Mouse (Mus musculus) neural tube, embryonic 12.5 days (tissue): Measurements from ENCODE around the gene Pla2g4c. TPM values are rescaled to one million over a fixed set of nuclear protein-coding genes. Genes with fewer than 3 reads are reported as not detected.

Experiments used
- polyA plus RNA-seq: library from polyadenylated mRNA; unstranded; fragments of >200 nt; fragmentation: Nextera tagmentation; extraction: Ambion mirVana; gene quantifications from 2 replicates; pipeline ENCODE4 v1.2.1, GENCODE M21; 2016

Gene Pla2g4c
- polyA plus RNA-seq, 1 experiment from 2014 or later, result 0.94 TPM

Other genes with a start within 250 kb of the Pla2g4c start
- gene Vmn1r85, start 229.5 kb upstream of the Pla2g4c start, polyA plus RNA-seq, result not detected in 2 replicates
- gene Vmn1r86, start 204.7 kb upstream of the Pla2g4c start, polyA plus RNA-seq, result not detected in 2 replicates
- not detected in 2 replicates for gene Vmn1r87, start 184.5 kb upstream of the Pla2g4c start, polyA plus RNA-seq
- gene Vmn1r88, start 165.1 kb upstream of the Pla2g4c start, polyA plus RNA-seq, result not detected in 2 replicates
- gene Vmn1r89, start 111.6 kb upstream of the Pla2g4c start, polyA plus RNA-seq, result not detected in 2 replicates
- gene Lig1, start 47.4 kb upstream of the Pla2g4c start, polyA plus RNA-seq, result 68.9 and 71.2 TPM in 2 replicates
- gene Zswim9, start 45.9 kb upstream of the Pla2g4c start, polyA plus RNA-seq, result 12.0 and 17.9 TPM in 2 replicates
- not detected in 2 replicates for gene Cabp5, start 73.5 kb downstream of the Pla2g4c start, polyA plus RNA-seq
- not detected in 2 replicates for gene Bsph1, start 126.2 kb downstream of the Pla2g4c start, polyA plus RNA-seq
- gene Bsph2, start 246.4 kb downstream of the Pla2g4c start, polyA plus RNA-seq, result not detected in 2 replicates